Mouse (Mus musculus) layer of hippocampus, adult 2 months (tissue): ENCODE measurements at regions not wholly inside any gene's neighbourhood (a gene's known extent, or its start where the extent isn't known, plus 50 kb on each side); places are given as distances from the start of the nearest gene placed in this dataset.

Experiments
- DNase-seq, 2 experiments: peaks; one replicate each; pipeline ENCODE4 v3.0.0; 2022; ENCODE audit warnings: low spot score in 2 of 2
- H3K27ac ChIP-seq: fragments of 200-600 bp; 2 replicates; pipeline ENCODE4 v1.8.1; 2022
- H3K4me3 ChIP-seq: fragments of 200-600 bp; 2 replicates; pipeline ENCODE4 v1.8.1; 2022; ENCODE audit warnings: mild to moderate bottlenecking
- CTCF ChIP-seq: fragments of 200-600 bp; conservative IDR thresholded peaks from 2 replicates; pipeline ENCODE4 v1.8.1; 2022; ENCODE audit warnings: antibody characterized with exemption, mild to moderate bottlenecking, moderate library complexity

- Histone ChIP-seq H3K27ac (no peak overlapping the region), H3K4me3 (no peak overlapping the region)
- DNase-seq, result no peak
- TF ChIP-seq CTCF, result no peak
These were observed 186.6 kb downstream of the Sox2 start for GRCm38 (mm10) chr3:34836741-34837267.

GRCm38 (mm10) chr3:34837644-34838332, 187.6 kb downstream of the Sox2 start:
- no peak overlapping the region for H3K27ac ChIP-seq
- TF ChIP-seq CTCF, result no peak
- no peak for DNase-seq
- H3K4me3 ChIP-seq, result no peak overlapping the region; the same call in 1 of the 2 replicates

- H3K27ac ChIP-seq, result no peak overlapping the region
- no peak overlapping the region for H3K4me3 ChIP-seq
- TF ChIP-seq CTCF, result no peak
- DNase-seq, result no peak
These were observed 210.9 kb downstream of the Sox2 start for GRCm38 (mm10) chr3:34860877-34861649.

GRCm38 (mm10) chr3:34868698-34869409, 218.6 kb downstream of the Sox2 start:
- Histone ChIP-seq H3K27ac (no peak overlapping the region), H3K4me3 (no peak overlapping the region)
- no peak for DNase-seq
- TF ChIP-seq CTCF, result no peak

- DNase-seq, result no peak
- H3K4me3 ChIP-seq, result no peak overlapping the region
- no peak overlapping the region for H3K27ac ChIP-seq
- no peak for TF ChIP-seq CTCF
These were observed 219.7 kb downstream of the Sox2 start for GRCm38 (mm10) chr3:34869911-34870310.

- no peak overlapping the region for H3K27ac ChIP-seq
- H3K4me3 ChIP-seq, result no peak overlapping the region
- no peak for TF ChIP-seq CTCF
- no peak for DNase-seq
These were observed 234.9 kb downstream of the Sox2 start for GRCm38 (mm10) chr3:34885137-34885536.

- no peak for TF ChIP-seq CTCF
- no peak overlapping the region for H3K27ac ChIP-seq
- H3K4me3 ChIP-seq, result no peak overlapping the region
- DNase-seq, result no peak
These were observed 243.2 kb downstream of the Sox2 start for GRCm38 (mm10) chr3:34893381-34893780.

GRCm38 (mm10) chr3:34903106-34903505, 252.9 kb downstream of the Sox2 start:
- DNase-seq, result no peak
- TF ChIP-seq CTCF, result no peak
- no peak overlapping the region for H3K27ac ChIP-seq
- H3K4me3 ChIP-seq, result no peak overlapping the region

- no peak for TF ChIP-seq CTCF
- H3K4me3 ChIP-seq, result no peak overlapping the region
- DNase-seq, result no peak
- no peak overlapping the region for H3K27ac ChIP-seq
These were observed 258.3 kb downstream of the Sox2 start for GRCm38 (mm10) chr3:34908489-34908888.

GRCm38 (mm10) chr3:34909350-34909749, 259.1 kb downstream of the Sox2 start:
- no peak for TF ChIP-seq CTCF
- H3K27ac ChIP-seq, result no peak overlapping the region
- no peak for DNase-seq
- no peak overlapping the region for H3K4me3 ChIP-seq

GRCm38 (mm10) chr3:34918326-34918932, 268.2 kb downstream of the Sox2 start:
- H3K27ac ChIP-seq, result no peak overlapping the region
- H3K4me3 ChIP-seq, result no peak overlapping the region
- DNase-seq, result no peak
- TF ChIP-seq CTCF, result no peak

- no peak overlapping the region for H3K4me3 ChIP-seq
- no peak for TF ChIP-seq CTCF
- no peak overlapping the region for H3K27ac ChIP-seq
- no peak for DNase-seq
These were observed 270.3 kb downstream of the Sox2 start for GRCm38 (mm10) chr3:34920497-34920896.

- Histone ChIP-seq H3K27ac (no peak overlapping the region), H3K4me3 (no peak overlapping the region)
- DNase-seq, result no peak
- no peak for TF ChIP-seq CTCF
These were observed 299.7 kb downstream of the Sox2 start for GRCm38 (mm10) chr3:34949867-34950266.
